Mouse (Mus musculus) heart, adult 18-20 months (tissue): Measurements from ENCODE around the gene Bnc1. TPM values are rescaled to one million over a fixed set of nuclear protein-coding genes. Genes with fewer than 3 reads are reported as not detected.

Experiments
- total RNA-seq, 2 experiments: library from RNA; stranded (reverse); gene quantifications; 2 replicates each; pipeline ENCODE4 v1.2.3; 2021

Gene Bnc1
- total RNA-seq, 2 experiments from 2014 or later, result 1.0 to 1.2 TPM

Other genes starting within 250 kb of the Bnc1 start
- gene Ramac, start 229.4 kb downstream of the Bnc1 start, total RNA-seq, result 10 to 100 TPM; 22.8 to 26.8 TPM
- 10 to 100 TPM; 27.6 to 32.3 TPM for gene 3110040N11Rik, start 202.8 kb downstream of the Bnc1 start, total RNA-seq
- 100 to 1,000 TPM; 134 to 141 TPM for gene Btbd1, start 162.9 kb downstream of the Bnc1 start, total RNA-seq
- gene Gm10160, start 136.5 kb downstream of the Bnc1 start, total RNA-seq, result not detected
- 10 to 100 TPM; 10.7 to 12.3 TPM for gene Tm6sf1, start 133.3 kb downstream of the Bnc1 start, total RNA-seq
- 1 to 10 TPM; 7.2 to 9.2 TPM for gene Hdgfl3, start 57.8 kb downstream of the Bnc1 start, total RNA-seq
- under 1 TPM; 0.55 to 0.57 TPM for gene Sh3gl3, start 181.5 kb upstream of the Bnc1 start, total RNA-seq